Mouse (Mus musculus) neural tube, embryonic 12.5 days (tissue): ENCODE data around the gene Psma7. TPM values are rescaled to one million over a fixed set of nuclear protein-coding genes. Genes with fewer than 3 reads are reported as not detected.

ENCODE experiments used
- ATAC-seq: fragments of 200-750 bp; cut with Nextera tagmentation; 2 replicates; pipeline ENCODE4 v1.8.0; 2017; ENCODE audit warnings: low read depth, mild to moderate bottlenecking, moderate TSS enrichment, moderate library complexity; ENCODE audit not compliant: low FRiP score
- H3K27ac ChIP-seq: fragments of 300-500 bp; sonication (generic); 2 replicates; pipeline ENCODE4 v1.5.1; 2016
- H3K27me3 ChIP-seq: fragments of 300-500 bp; sonication (generic); replicated peaks from 2 replicates; pipeline ENCODE4 v1.6.1; 2016; ENCODE audit warnings: mild to moderate bottlenecking
- H3K36me3 ChIP-seq: fragments of 300-500 bp; sonication (generic); 2 replicates; pipeline ENCODE4 v1.6.1; 2016; ENCODE audit warnings: mild to moderate bottlenecking
- H3K4me1 ChIP-seq: fragments of 300-500 bp; sonication (generic); 2 replicates; pipeline ENCODE4 v1.6.1; 2016
- H3K4me2 ChIP-seq: fragments of 300-500 bp; sonication (generic); replicated peaks from 2 replicates; pipeline ENCODE4 v1.6.1; 2016; ENCODE audit warnings: mild to moderate bottlenecking
- H3K4me3 ChIP-seq: fragments of 300-500 bp; sonication (generic); 2 replicates; pipeline ENCODE4 v1.5.1; 2016
- H3K9ac ChIP-seq: fragments of 300-500 bp; sonication (generic); 2 replicates; pipeline ENCODE4 v1.6.1; 2016; ENCODE audit warnings: mild to moderate bottlenecking
- H3K9me3 ChIP-seq: fragments of 300-500 bp; sonication (generic); 2 replicates; pipeline ENCODE4 v1.6.1; 2016; ENCODE audit warnings: mild to moderate bottlenecking
- WGBS: fragments of 180-500 bp; shearing (Covaris S2); methylation state at CpG from one replicate; pipeline ENCODE4 v1.1.7; 2016; 5-methylcytosine and 5-hydroxymethylcytosine counted together
- polyA plus RNA-seq: library from polyadenylated mRNA; unstranded; fragments of >200 nt; fragmentation: Nextera tagmentation; extraction: Ambion mirVana; gene quantifications from 2 replicates; pipeline ENCODE4 v1.2.1, GENCODE M21; 2016

Gene Psma7
- polyA plus RNA-seq, 1 experiment from 2014 or later, result 702 TPM

- Histone ChIP-seq H3K27me3 (no peaks in the 10 kb centered on the region; the same call in 1 of the 2 replicates), H3K4me3 (peak overlapping the region; percentile 98; the same call in 1 of the 2 replicates), H3K4me1 (peaks cover 35% of the 10 kb centered on the region), H3K9me3 (no peaks in the 10 kb centered on the region), H3K9ac (0 out of 2 replicates have a peak overlapping the region, but pooled peaks have one; percentile 21), H3K4me2 (peak overlapping the region; percentile 86), H3K27ac (no peak overlapping the region), H3K36me3 (peaks cover 39% of the 10 kb centered on the region)
- 62% methylated on average over 6 of the region's 6 CpGs for WGBS
- no peak for ATAC-seq
Observed at GRCm38 (mm10) chr2:180040406-180040805, 1.8 kb downstream of the Psma7 start.

GRCm38 (mm10) chr2:180034753-180035152 is 7.5 kb downstream of the Psma7 start:
- H3K27ac ChIP-seq, result no peak overlapping the region
- no peaks in the 10 kb centered on the region for H3K9me3 ChIP-seq
- no peak overlapping the region for H3K4me3 ChIP-seq
- no peak overlapping the region for H3K9ac ChIP-seq
- no peak for ATAC-seq
- H3K36me3 ChIP-seq, result peaks cover 95% of the 10 kb centered on the region
- WGBS, result 65% methylated on average over 5 of the region's 5 CpGs
- H3K4me2 ChIP-seq, result no peak overlapping the region
- no peaks in the 10 kb centered on the region; the same call in 1 of the 2 replicates for H3K4me1 ChIP-seq
- H3K27me3 ChIP-seq, result no peaks in the 10 kb centered on the region

GRCm38 (mm10) chr2:180033956-180034355 is 8.3 kb downstream of the Psma7 start:
- 64% methylated on average over 3 of the region's 3 CpGs for WGBS
- H3K4me1 ChIP-seq, result peaks cover 4% of the 10 kb centered on the region; the same call in 1 of the 2 replicates

GRCm38 (mm10) chr2:180032925-180033324 is 9.3 kb downstream of the Psma7 start:
- no peak overlapping the region for H3K27ac ChIP-seq
- no peak overlapping the region for H3K9ac ChIP-seq
- H3K4me1 ChIP-seq, result peaks cover 14% of the 10 kb centered on the region
- no peaks in the 10 kb centered on the region for H3K9me3 ChIP-seq
- WGBS, result 86% methylated on average over 3 of the region's 3 CpGs
- H3K4me2 ChIP-seq, result no peak overlapping the region
- no peak for ATAC-seq
- H3K36me3 ChIP-seq, result peaks cover 100% of the 10 kb centered on the region
- no peak overlapping the region for H3K4me3 ChIP-seq
- no peaks in the 10 kb centered on the region for H3K27me3 ChIP-seq

More at GRCm38 (mm10) chr2:180033956-180034355, 8.3 kb downstream of the Psma7 start:
- no peaks in the 10 kb centered on the region for H3K27me3 ChIP-seq
- no peak overlapping the region for H3K9ac ChIP-seq
- H3K4me3 ChIP-seq, result no peak overlapping the region
- H3K9me3 ChIP-seq, result no peaks in the 10 kb centered on the region
- H3K27ac ChIP-seq, result no peak overlapping the region
- H3K4me2 ChIP-seq, result no peak overlapping the region
- ATAC-seq, result no peak
- H3K36me3 ChIP-seq, result peaks cover 100% of the 10 kb centered on the region

- no peak overlapping the region for H3K9ac ChIP-seq
- no peak overlapping the region for H3K27ac ChIP-seq
- no peak overlapping the region for H3K4me2 ChIP-seq
- H3K4me3 ChIP-seq, result no peak overlapping the region
- peaks cover 89% of the 10 kb centered on the region for H3K36me3 ChIP-seq
- WGBS, result 94% methylated on average over 6 of the region's 6 CpGs
- no peak for ATAC-seq
- peaks cover 31% of the 10 kb centered on the region for H3K4me1 ChIP-seq
- H3K9me3 ChIP-seq, result no peaks in the 10 kb centered on the region
- no peaks in the 10 kb centered on the region for H3K27me3 ChIP-seq
Observed at GRCm38 (mm10) chr2:180031270-180031669, 11.0 kb downstream of the Psma7 start.

GRCm38 (mm10) chr2:180027768-180028167 is 14.5 kb downstream of the Psma7 start:
- no peaks in the 10 kb centered on the region for H3K9me3 ChIP-seq
- no peak for ATAC-seq
- WGBS, result 81% methylated on average over 9 of the region's 9 CpGs
- peak overlapping the region; percentile 88 for H3K4me2 ChIP-seq
- H3K9ac ChIP-seq, result peak overlapping the region; percentile 99; the same call in 1 of the 2 replicates
- H3K4me1 ChIP-seq, result peaks cover 36% of the 10 kb centered on the region
- no peak overlapping the region for H3K27ac ChIP-seq
- H3K36me3 ChIP-seq, result peaks cover 54% of the 10 kb centered on the region
- H3K4me3 ChIP-seq, result peak overlapping the region; percentile 99
- peaks cover 8% of the 10 kb centered on the region; the same call in 1 of the 2 replicates for H3K27me3 ChIP-seq

- peak overlapping the region; percentile 99 for H3K4me3 ChIP-seq
- H3K4me2 ChIP-seq, result peak overlapping the region; percentile 88
- peak overlapping the region; percentile 99 for H3K9ac ChIP-seq
- no peaks in the 10 kb centered on the region for H3K9me3 ChIP-seq
- 8% methylated on average over 6 of the region's 6 CpGs for WGBS
- peaks cover 34% of the 10 kb centered on the region for H3K36me3 ChIP-seq
- H3K27ac ChIP-seq, result no peak overlapping the region
- no peak for ATAC-seq
- peaks cover 36% of the 10 kb centered on the region for H3K4me1 ChIP-seq
- peaks cover 21% of the 10 kb centered on the region for H3K27me3 ChIP-seq
Observed at GRCm38 (mm10) chr2:180025861-180026200, 16.4 kb downstream of the Psma7 start.

GRCm38 (mm10) chr2:180025135-180025860 is 16.9 kb downstream of the Psma7 start:
- H3K4me2 ChIP-seq, result peak overlapping the region; percentile 88
- ATAC-seq, result peak; percentile 34; the same call in 1 of the 2 replicates
- under 1% methylated on average over 83 of the region's 84 CpGs for WGBS

GRCm38 (mm10) chr2:180024401-180025098 is 17.7 kb downstream of the Psma7 start, which contains the start of gene Lsm14b:
TSS of gene Lsm14b (plus strand) at chr2:180024987.
- peaks cover 21% of the 10 kb centered on the region for H3K36me3 ChIP-seq
- peak within 1 kb of the TSS; percentile 87 for H3K27ac ChIP-seq
- peak; percentile 93 for ATAC-seq
- peaks cover 30% of the 10 kb centered on the region for H3K27me3 ChIP-seq
- peak within 1 kb of the TSS; percentile 99 for H3K9ac ChIP-seq
- no peaks in the 10 kb centered on the region for H3K9me3 ChIP-seq
- H3K4me1 ChIP-seq, result peaks cover 36% of the 10 kb centered on the region
- under 1% methylated on average over 65 of the region's 80 CpGs for WGBS
- H3K4me2 ChIP-seq, result peak within 1 kb of the TSS; percentile 88
- H3K4me3 ChIP-seq, result peak within 1 kb of the TSS; percentile 99

More at GRCm38 (mm10) chr2:180025135-180025860, 16.9 kb downstream of the Psma7 start:
- Histone ChIP-seq H3K4me3 (peak overlapping the region; percentile 99), H3K27me3 (peaks cover 26% of the 10 kb centered on the region), H3K9ac (peak overlapping the region; percentile 99), H3K27ac (peak overlapping the region; percentile 87), H3K9me3 (no peaks in the 10 kb centered on the region), H3K4me1 (peaks cover 36% of the 10 kb centered on the region), H3K36me3 (peaks cover 29% of the 10 kb centered on the region)

- 67% methylated on average over 6 of the region's 6 CpGs for WGBS
- Histone ChIP-seq H3K9ac (no peak overlapping the region), H3K4me2 (no peak overlapping the region), H3K4me1 (peaks cover 20% of the 10 kb centered on the region), H3K9me3 (no peaks in the 10 kb centered on the region), H3K4me3 (no peak overlapping the region), H3K27ac (no peak overlapping the region), H3K27me3 (peaks cover 30% of the 10 kb centered on the region), H3K36me3 (peaks cover 3% of the 10 kb centered on the region)
- no peak for ATAC-seq
Observed at GRCm38 (mm10) chr2:180022751-180023150, 19.5 kb downstream of the Psma7 start.

GRCm38 (mm10) chr2:180020919-180021318 is 21.3 kb downstream of the Psma7 start:
- Histone ChIP-seq H3K27ac (no peak overlapping the region), H3K4me3 (no peak overlapping the region), H3K4me2 (no peak overlapping the region), H3K36me3 (no peaks in the 10 kb centered on the region), H3K9me3 (no peaks in the 10 kb centered on the region), H3K4me1 (peaks cover 2% of the 10 kb centered on the region; the same call in 1 of the 2 replicates), H3K9ac (no peak overlapping the region), H3K27me3 (peaks cover 30% of the 10 kb centered on the region)
- WGBS, result 84% methylated on average over 8 of the region's 8 CpGs
- ATAC-seq, result no peak

GRCm38 (mm10) chr2:180020091-180020661 is 22.1 kb downstream of the Psma7 start:
- H3K4me1 ChIP-seq, result no peaks in the 10 kb centered on the region
- ATAC-seq, result no peak
- 83% methylated on average over 7 of the region's 7 CpGs for WGBS

More at GRCm38 (mm10) chr2:180020091-180020661, 22.1 kb downstream of the Psma7 start:
- Histone ChIP-seq H3K9me3 (no peaks in the 10 kb centered on the region), H3K9ac (no peak overlapping the region), H3K27me3 (peaks cover 30% of the 10 kb centered on the region), H3K4me2 (no peak overlapping the region), H3K36me3 (no peaks in the 10 kb centered on the region), H3K4me3 (no peak overlapping the region), H3K27ac (no peak overlapping the region)
